Mouse (Mus musculus): Measurements from ENCODE around the gene Spo11. TPM values are rescaled to one million over a fixed set of nuclear protein-coding genes. Genes with fewer than 3 reads are reported as not detected.

Spo11 gene
- polyA plus RNA-seq, 1 experiment from 2014 or later: 0.44 TPM

DNA sequence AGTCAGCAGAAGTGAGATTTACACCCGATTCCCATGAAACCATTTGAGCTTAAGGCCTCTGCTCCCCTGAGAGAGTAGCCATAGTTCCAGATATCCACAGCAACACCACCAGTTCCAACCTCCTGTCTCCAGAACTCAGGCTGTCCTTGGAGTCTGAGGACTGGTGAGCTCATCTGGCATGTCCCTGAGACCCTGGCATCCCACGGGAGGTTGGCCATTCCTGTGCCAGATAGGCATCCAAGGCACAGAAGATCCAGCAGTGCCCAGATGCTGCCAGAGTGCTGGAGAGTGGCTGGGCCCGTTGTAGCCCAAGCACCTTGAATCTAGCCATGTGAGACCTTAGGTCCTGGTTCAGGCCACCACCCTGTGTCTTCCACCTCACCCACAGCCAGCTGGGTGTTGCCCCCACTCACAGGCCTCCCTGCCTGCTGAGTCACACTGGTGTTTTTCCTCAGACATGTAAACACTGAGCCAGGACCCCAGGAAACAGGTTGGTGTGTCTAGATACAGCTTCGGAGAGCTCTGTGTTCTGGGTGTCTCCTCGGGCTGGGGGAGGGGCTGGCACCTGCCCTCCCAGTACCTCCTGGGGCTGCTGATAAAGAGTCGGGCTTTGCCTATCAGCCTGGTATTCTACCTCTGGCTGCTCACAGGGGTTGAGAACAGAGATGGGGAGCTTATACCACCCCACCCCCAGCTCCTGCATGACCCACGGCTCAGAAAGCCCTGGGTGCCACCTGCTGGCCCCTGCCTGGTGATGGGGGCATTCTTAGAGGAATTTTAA, 60.5 kb downstream of the Spo11 start:
- Histone ChIP-seq H3K27ac (replicated peaks) (no peak overlapping the region), H3K27me3 (replicated peaks) (no peaks in the 10 kb centered on the region), H3K9ac (replicated peaks) (no peak overlapping the region), H3K4me2 (no peak overlapping the region), H3K4me3 (replicated peaks) (no peak overlapping the region), H3K4me1 (no peaks in the 10 kb centered on the region), H3K9me3 (replicated peaks) (no peaks in the 10 kb centered on the region), H3K36me3 (0 out of 2 replicates have a peak, but pooled peaks cover 8% of the 10 kb centered on the region)
- ATAC-seq (ENCODE audit: low FRiP score): no peak
- WGBS: 79% methylated on average over 7 of the region's 7 CpGs

DNA sequence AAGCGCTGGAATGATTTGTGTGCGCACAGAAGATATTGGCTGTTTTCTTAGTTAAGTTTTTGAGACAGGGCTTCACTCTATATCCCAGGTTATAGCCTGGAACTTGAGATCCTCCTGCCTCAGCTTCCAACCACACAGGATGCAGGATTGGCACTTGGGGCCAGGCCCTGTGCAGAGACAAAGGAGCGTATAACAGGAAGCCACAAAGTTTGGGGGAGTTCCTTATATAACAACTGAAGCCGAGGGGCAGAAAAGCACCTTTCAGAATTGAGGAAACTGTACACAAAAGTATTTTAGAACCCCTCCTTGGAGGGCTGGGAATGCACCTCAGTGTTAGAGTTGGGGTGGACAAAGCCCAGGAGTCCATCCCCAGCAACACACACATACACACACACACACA, 61.5 kb downstream of the Spo11 start:
- Histone ChIP-seq H3K27ac (replicated peaks) (no peak overlapping the region), H3K9ac (replicated peaks) (no peak overlapping the region), H3K4me2 (no peak overlapping the region), H3K36me3 (0 out of 2 replicates have a peak, but pooled peaks cover 8% of the 10 kb centered on the region), H3K9me3 (replicated peaks) (no peaks in the 10 kb centered on the region), H3K27me3 (replicated peaks) (no peaks in the 10 kb centered on the region), H3K4me1 (no peaks in the 10 kb centered on the region), H3K4me3 (replicated peaks) (no peak overlapping the region)
- no peak for ATAC-seq (ENCODE audit: low FRiP score)
- WGBS: 95% methylated on average over 4 of the region's 4 CpGs

DNA sequence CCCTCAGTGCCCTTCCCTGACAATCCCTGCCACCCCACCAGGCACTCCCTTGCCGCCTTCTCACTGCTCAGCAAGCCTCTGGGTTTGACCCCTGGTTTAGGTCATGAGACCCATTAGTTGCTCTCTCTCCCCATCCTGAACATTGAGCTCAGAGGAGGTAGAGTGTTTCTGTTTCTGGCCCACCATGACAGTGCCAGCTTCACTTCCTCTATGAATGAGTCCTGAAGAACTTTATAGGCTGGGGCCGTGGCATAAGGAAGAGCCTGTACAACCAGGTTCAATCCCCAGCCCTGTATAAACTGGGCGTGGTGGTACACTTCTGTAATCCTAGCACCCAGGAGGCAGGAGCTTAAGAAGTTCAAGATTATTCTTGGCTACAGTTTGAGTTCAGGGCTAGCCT, 63.3 kb downstream of the Spo11 start:
- Histone ChIP-seq H3K9ac (replicated peaks) (no peak overlapping the region), H3K27me3 (replicated peaks) (no peaks in the 10 kb centered on the region), H3K4me1 (no peaks in the 10 kb centered on the region), H3K4me3 (replicated peaks) (no peak overlapping the region), H3K27ac (replicated peaks) (no peak overlapping the region), H3K4me2 (no peak overlapping the region), H3K36me3 (no peaks in the 10 kb centered on the region), H3K9me3 (replicated peaks) (no peaks in the 10 kb centered on the region)
- 87% methylated on average over 3 of the region's 3 CpGs for WGBS
- ATAC-seq (ENCODE audit: low FRiP score): no peak

DNA sequence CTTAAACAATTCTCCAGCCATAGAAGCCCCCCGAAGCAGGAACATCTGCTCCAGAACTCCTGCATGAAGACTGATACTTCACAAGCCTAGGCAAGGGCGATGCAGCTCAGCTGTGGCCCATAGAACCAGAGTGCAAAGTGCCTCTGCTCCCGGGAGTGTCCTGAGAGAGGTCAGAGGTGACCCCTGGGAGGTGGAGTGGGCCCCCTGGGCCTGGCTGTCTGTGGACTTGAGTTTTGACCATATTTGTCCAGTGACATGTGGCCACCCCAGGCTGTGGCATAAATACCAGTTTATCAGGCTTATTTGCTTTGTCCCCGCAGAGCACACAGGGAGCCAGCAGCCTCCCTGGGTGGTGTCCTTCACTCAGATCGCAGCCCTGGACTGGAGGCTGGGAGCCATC, 63.7 kb downstream of the Spo11 start:
- Histone ChIP-seq H3K4me2 (no peak overlapping the region), H3K27me3 (replicated peaks) (no peaks in the 10 kb centered on the region), H3K27ac (replicated peaks) (no peak overlapping the region), H3K4me3 (replicated peaks) (no peak overlapping the region), H3K9me3 (replicated peaks) (no peaks in the 10 kb centered on the region), H3K9ac (replicated peaks) (no peak overlapping the region), H3K4me1 (no peaks in the 10 kb centered on the region), H3K36me3 (no peaks in the 10 kb centered on the region)
- no peak for ATAC-seq (ENCODE audit: low FRiP score)
- WGBS: 70% methylated on average over 5 of the region's 5 CpGs

DNA sequence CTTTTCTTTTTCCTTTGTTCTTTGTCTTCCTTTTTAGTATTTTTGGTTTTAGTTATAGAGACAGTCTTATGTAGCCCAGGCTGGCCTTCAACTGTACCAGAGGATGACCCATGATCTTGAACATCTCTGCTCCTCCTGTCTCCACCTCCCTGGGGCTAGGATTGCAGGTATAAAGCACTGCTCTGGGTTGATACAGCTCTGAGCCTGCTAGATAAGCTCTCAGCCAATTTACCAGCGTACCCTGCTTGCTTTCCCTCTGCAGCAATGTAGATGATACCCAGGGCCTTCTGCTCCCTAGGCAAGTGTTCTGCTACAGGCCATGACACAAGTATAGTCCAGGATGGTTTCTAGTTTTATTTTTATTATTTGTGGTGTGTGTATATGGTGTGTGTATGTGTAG, 64.4 kb downstream of the Spo11 start:
- H3K27me3 ChIP-seq (replicated peaks): no peaks in the 10 kb centered on the region
- H3K4me3 ChIP-seq (replicated peaks): no peak overlapping the region
- H3K27ac ChIP-seq (replicated peaks): no peak overlapping the region
- H3K9ac ChIP-seq (replicated peaks): no peak overlapping the region
- H3K9me3 ChIP-seq (replicated peaks): no peaks in the 10 kb centered on the region
- H3K36me3 ChIP-seq: no peaks in the 10 kb centered on the region
- no peak overlapping the region for H3K4me2 ChIP-seq
- 85% methylated on average over 1 of the region's 1 CpGs for WGBS
- ATAC-seq (ENCODE audit: low FRiP score): no peak
- H3K4me1 ChIP-seq: no peaks in the 10 kb centered on the region

DNA sequence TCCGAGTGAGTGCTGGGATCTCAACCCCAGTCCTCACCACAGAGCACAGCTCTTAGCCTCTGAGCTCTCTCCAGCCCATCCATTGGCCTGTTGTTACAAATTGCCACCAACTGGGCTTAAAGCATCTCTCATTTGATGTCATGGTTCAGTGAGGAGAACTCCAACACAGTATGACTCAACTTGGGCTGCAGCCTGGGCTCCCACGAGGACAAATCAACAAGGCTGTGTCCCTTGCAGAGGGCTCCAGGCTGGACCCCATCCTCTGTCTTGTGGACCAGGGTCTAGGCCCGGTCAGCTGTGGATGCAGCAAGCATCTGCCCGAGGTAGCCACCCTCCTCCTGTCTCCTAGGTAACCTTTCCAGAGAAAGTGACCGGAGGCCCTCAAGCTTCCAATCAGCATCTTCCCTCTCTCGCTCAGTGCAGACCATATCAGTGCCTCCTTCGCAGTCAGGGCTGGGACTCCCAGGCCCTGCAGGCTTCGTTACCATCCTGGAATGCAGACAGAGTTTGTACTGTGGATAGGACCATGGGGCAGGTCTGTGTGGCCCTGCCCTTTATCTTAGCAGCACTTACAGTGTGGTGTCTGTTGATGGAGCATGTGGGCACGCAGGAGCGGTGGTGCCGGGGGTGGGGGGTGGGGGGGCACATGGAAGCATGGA, 65.1 kb downstream of the Spo11 start:
- Histone ChIP-seq H3K27ac (replicated peaks) (no peak overlapping the region), H3K36me3 (no peaks in the 10 kb centered on the region), H3K4me3 (replicated peaks) (no peak overlapping the region), H3K9ac (replicated peaks) (no peak overlapping the region), H3K4me1 (no peaks in the 10 kb centered on the region), H3K27me3 (replicated peaks) (no peaks in the 10 kb centered on the region), H3K4me2 (no peak overlapping the region), H3K9me3 (replicated peaks) (no peaks in the 10 kb centered on the region)
- WGBS: 69% methylated on average over 11 of the region's 11 CpGs
- no peak for ATAC-seq (ENCODE audit: low FRiP score)

Other genes starting within 250 kb of the Spo11 start
- gene Bmp7, start 37.4 kb upstream of the Spo11 start, polyA plus RNA-seq (2015; fragmentation: Nextera tagmentation; extraction: Ambion mirVana): 13.4 and 13.7 TPM in 2 replicates
- 109 and 117 TPM in 2 replicates for gene Rae1, start 22.4 kb downstream of the Spo11 start, polyA plus RNA-seq (2015; fragmentation: Nextera tagmentation; extraction: Ambion mirVana)
- gene Rbm38, start 42.8 kb downstream of the Spo11 start, polyA plus RNA-seq (2015; fragmentation: Nextera tagmentation; extraction: Ambion mirVana): 11.5 and 22.7 TPM in 2 replicates
- gene Ctcfl, start 141.8 kb downstream of the Spo11 start, polyA plus RNA-seq (2015; fragmentation: Nextera tagmentation; extraction: Ambion mirVana): 0.09 and 0.10 TPM in 2 replicates
- 0.34 TPM in 1 of 2 replicates, not detected in the other for gene Pck1, start 175.3 kb downstream of the Spo11 start, polyA plus RNA-seq (2015; fragmentation: Nextera tagmentation; extraction: Ambion mirVana)
- gene Zbp1, start 241.2 kb downstream of the Spo11 start, polyA plus RNA-seq (2015; fragmentation: Nextera tagmentation; extraction: Ambion mirVana): 0.08 and 3.6 TPM in 2 replicates

All from neural tube, embryonic 15.5 days (tissue).